Mouse (Mus musculus) kidney, postnatal 4 days (tissue): ENCODE data around the gene Aars2.

Experiments
- DNase-seq, 2 experiments: peaks; one replicate each; pipeline ENCODE4 v3.0.0; 2021; ENCODE audit warnings: mixed read lengths in 2 of 2

Aars2 gene

DNA sequence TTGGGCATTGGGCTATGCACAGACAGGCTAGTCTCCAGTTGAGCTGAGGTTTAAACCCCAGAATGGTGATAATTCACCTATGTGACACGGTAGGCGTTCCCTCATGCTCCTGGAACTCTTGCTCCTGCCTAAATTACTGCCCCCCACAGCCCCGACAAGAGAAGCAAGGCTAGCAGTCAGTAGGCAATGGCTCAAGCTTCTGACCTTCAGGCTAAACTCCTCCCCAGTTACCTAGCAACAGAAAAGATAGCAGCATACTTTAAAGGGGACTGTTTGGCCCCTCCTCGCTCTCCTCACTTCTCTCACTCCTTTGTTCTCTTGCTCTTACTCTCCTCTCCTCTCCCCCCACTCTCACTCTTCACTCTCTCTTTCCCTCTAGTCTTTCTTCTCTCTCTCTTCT is 5.7 kb upstream of the Aars2 start:
- DNase-seq = no peak

GRCm38 (mm10) chr17:45502324-45502723 is 4.3 kb upstream of the Aars2 start:
- no peak for DNase-seq

GRCm38 (mm10) chr17:45503301-45503973 is 3.2 kb upstream of the Aars2 start:
- no peak for DNase-seq

DNA sequence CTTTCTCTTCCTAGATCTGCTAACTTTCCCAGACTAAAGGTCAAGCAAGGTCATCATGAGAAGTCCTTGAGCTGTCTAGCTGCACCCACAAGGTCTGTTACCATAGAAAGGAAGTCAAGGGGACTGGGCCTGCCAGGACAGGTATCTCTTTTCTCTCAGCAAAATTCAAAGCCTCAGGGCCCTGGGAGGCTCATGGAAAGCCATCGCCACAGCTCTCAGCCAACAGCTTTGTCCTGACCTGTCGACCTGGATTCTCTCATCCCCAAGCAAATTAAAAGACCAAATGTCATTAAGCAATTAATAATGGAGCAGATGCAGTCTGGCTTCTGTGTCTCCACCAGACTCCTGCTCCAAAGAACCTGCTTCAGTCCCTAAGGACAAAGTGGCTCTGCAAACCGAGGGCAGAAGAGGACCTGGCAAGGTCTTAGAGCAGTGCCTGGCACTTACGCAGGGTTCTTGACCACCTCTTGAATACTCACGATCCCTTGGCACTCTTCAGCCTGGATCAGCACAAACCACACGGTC is 638 bp upstream of the Aars2 start:
- no peak for DNase-seq

- DNase-seq = no peak
These were observed 4.2 kb downstream of the Aars2 start for GRCm38 (mm10) chr17:45510871-45511270.

- no peak for DNase-seq
These were observed 5.1 kb downstream of the Aars2 start for GRCm38 (mm10) chr17:45511757-45512156.

DNA sequence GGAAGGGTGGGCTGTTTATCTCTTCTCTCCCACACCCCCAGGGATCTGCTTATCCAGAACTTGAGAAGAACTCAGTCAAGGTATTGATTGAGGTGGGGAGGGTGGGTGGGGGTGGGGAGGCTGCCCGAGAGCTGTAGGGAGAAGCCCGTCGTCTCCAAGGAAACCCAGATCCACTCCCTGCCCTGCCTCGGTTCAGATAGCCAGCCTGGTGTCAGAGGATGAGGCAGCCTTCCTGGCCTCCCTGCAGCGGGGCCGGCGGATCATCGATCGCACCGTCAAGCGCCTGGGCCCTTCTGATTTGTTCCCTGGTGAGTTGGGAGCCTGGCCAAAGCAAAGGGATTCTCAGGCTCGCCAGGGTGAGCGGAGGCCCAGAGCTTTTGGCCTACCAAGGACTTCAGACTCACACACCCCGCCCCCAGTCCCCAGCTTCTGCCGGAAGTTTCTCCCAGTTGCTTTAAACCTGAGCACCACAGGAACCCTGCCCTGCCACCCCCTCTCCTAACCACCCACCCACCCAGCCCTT is 8.6 kb downstream of the Aars2 start:
- no peak for DNase-seq

DNA sequence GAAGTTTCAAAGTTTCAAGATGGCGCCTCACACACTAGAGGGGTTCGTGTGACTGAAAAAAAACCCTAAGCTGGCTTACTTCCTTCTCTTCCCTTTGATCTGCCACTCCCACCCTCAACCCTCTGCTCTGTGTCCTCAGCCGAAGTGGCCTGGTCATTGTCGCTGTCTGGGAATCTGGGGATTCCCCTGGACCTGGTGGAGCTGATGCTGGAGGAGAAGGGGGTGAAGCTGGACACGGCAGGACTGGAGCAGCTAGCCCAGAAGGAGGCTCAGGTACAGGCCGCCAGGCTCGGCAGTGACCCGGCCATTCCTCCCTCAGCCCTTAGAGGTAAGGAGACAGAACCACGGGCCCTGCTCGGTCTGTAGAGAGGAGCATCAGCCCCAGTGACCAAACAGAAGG is 9.2 kb downstream of the Aars2 start:
- DNase-seq = no peak

GRCm38 (mm10) chr17:45516488-45516887 is 9.8 kb downstream of the Aars2 start:
- DNase-seq = peak; percentile 86 to 87

DNA sequence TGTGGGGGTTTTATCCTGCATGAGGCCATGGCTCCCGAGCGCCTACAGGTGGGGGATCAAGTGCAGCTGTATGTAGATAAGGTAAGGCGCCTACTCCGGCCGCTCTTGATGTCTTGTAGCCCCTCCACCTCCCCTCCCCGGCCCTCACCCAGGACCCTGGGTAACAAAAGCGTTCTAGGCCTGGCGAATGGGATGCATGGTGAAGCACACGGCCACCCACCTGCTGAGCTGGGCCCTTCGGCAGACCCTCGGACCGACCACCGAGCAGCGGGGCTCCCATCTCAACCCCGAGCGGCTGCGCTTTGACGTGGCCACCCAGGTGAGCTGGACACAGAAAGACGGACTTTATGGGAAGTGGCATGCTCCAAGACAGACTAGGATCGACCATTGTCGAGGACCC is 10.5 kb downstream of the Aars2 start:
- DNase-seq = no peak

- DNase-seq = no peak
These were observed 11.0 kb downstream of the Aars2 start for GRCm38 (mm10) chr17:45517549-45518215.

DNA sequence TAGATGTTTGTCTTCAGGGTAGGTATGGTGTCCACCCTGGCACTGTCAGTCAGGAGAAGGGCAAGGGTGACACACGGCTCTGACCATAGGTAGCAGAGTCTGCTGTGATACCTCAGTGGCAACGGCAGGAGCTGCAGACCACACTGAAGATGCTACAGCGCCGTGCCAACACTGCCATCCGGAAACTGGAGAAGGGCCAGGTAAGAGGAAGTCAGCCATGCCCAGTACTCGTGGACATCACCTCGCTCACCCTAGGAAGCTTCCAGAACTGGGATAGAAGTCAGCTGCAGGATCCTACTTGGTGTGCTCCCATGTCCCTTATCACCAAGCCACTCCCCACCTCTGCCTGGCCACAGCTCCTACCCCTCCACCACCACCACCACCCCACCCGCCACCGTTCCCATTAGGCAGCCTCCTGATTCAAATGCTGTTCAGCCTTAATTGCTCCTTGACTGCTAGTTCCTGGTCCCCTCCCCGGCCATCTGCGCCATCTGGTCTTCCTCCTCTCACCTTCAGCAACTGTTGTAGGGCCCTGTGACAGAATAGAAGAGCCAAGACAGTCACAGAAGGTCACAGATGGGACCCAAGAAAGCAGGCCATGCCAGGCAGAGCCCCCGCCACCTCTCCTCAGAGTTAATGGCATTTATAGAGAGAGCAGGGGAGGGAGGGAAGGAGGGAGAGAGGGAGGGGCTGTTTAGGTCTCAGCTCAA is 12.3 kb downstream of the Aars2 start:
- DNase-seq = no peak

DNA sequence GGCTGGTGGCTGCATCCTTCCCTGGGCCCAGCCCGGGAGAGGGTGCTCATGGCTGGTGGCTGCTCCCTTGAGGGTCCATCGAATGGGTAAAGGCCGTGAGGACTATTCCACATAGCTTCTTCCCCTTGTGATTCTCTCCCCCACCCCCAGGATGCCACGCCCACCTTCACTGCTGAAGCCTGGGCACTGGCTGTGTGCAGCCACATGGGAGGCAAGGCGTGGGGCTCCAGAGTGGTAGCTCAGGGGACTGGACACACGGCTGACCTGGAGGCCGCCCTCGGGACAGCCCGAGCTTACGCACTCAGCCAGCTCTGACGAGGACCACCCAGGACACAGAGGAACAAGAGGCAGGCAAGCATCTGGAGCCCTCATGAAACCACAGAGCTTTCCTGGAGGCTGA is 13.5 kb downstream of the Aars2 start:
- no peak for DNase-seq

- DNase-seq = peak; percentile 73 to 77
These were observed 16.6 kb downstream of the Aars2 start, which contains the start of gene Tcte1 for GRCm38 (mm10) chr17:45523263-45523662. TSS of gene Tcte1 (plus strand) at chr17:45523434.

DNA sequence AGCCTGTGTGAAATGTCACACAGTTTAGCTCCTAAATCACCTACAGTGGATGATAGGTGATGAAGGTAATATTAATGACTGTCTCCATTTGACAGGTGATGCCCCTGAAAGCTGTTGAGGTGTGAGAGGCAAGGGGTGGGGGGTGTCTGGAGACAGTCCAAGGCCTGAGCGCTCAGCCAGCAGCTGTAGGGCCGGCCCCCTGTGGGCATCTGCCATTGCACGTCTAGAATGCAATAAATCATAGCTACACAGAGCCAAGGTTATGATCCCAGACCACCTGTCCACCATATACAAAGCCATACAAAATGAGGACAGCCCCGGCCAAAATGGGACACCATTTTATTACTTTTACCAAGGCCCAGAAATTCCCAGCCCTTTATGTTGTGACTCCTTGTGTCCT is 18.3 kb downstream of the Aars2 start:
- no peak for DNase-seq

DNA sequence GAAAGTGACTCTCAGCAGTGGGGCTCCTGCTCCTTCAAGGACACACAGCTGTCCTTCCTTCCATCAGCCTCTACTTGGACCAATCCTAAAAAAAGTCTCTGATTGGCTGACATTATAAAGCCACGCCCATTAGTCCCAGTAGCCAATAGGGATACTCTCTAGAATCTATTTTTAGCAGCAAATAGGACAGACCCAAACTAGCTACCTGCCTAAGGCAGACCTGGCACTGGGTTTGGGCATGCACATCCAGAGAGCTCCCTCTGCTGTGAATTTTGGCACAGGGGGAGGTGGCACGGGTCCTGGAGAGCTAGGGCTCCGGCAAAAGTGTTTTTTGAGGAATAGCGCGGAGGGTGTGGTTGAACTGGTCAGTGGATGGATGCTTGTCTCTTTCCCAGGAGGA is 19.9 kb downstream of the Aars2 start:
- DNase-seq = no peak

GRCm38 (mm10) chr17:45530346-45530782 is 23.7 kb downstream of the Aars2 start:
- DNase-seq = no peak

- DNase-seq = no peak
These were observed 26.3 kb downstream of the Aars2 start for GRCm38 (mm10) chr17:45532896-45533295.

DNA sequence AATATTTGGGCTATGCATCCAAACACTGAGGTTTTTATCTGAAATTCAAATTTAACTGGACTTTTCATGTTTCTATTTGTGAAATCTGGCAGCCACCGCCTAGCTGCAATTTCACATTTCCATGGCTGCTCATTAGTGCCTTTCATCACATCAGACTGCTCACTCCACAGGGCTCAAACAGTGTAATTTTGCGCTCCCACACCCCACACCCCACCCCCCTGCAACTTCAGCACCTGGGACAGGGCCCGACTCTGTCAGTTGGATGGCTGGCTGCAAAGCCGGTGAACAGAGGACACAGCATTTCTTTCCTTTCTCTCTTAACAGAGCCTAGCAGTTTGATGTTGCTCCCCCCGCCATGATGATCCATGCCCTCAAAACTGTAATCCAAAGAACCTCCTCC is 29.6 kb downstream of the Aars2 start:
- DNase-seq = peak; percentile 76 to 80

GRCm38 (mm10) chr17:45538394-45538793 is 31.8 kb downstream of the Aars2 start:
- DNase-seq = no peak

DNA sequence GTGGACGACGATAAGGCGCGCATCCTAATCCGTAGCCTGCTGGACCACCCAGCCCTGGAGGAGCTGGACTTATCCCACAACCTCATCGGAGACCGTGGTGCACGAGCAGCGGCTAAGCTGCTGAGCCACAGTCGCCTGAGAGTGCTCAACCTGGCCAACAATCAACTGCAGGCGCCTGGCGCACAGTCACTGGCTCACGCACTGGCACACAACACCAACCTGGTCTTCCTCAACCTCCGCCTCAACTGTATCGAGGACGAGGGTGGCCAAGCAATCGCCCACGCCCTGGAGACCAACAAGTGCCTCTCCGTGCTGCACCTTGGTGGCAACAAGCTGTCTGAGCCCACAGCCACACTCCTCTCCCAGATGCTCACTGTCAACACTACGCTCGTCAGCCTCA is 33.0 kb downstream of the Aars2 start:
- DNase-seq = no peak

GRCm38 (mm10) chr17:45542129-45542528 is 35.5 kb downstream of the Aars2 start:
- DNase-seq = no peak

DNA sequence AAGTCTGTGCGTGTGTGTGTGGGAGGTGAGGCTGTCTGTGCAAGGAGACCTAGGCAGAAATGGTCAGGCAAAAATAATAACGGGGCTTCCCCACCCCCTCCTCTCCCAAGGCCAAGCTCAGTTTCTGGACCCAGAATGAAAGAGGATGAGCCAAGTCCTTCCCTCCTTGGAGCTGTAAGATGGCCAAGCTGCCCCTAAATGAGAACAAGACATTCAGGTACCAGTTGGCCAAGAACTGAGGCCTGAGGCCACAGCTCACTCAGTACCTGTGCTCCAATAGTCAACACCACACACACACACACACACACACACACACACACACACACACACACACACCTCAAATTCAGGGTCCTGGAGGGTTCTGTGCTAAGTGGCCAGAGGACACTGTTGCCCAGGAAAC is 36.1 kb downstream of the Aars2 start:
- no peak for DNase-seq

GRCm38 (mm10) chr17:45543115-45543514 is 36.5 kb downstream of the Aars2 start:
- no peak for DNase-seq
